Mouse (Mus musculus) limb, embryonic 10.5 days (tissue): Measurements from ENCODE around the gene Cdhr2. TPM values are rescaled to one million over a fixed set of nuclear protein-coding genes. Genes with fewer than 3 reads are reported as not detected.

ENCODE experiments used
- polyA plus RNA-seq: library from polyadenylated mRNA; unstranded; fragments of >200 nt; fragmentation: Nextera tagmentation; extraction: Ambion mirVana; gene quantifications from 2 replicates; pipeline ENCODE4 v1.2.1, GENCODE M21; 2016

The Cdhr2 gene
- polyA plus RNA-seq, 1 experiment from 2014 or later, result not detected

Other genes starting within 250 kb of the Cdhr2 start
- gene Thoc3, start 232.6 kb upstream of the Cdhr2 start, polyA plus RNA-seq, result 189 and 192 TPM in 2 replicates
- gene Simc1, start 197.7 kb upstream of the Cdhr2 start, polyA plus RNA-seq, result 20.6 and 21.1 TPM in 2 replicates
- gene 4833439L19Rik, start 136.0 kb upstream of the Cdhr2 start, polyA plus RNA-seq, result 198 TPM in 2 replicates
- gene Arl10, start 126.4 kb upstream of the Cdhr2 start, polyA plus RNA-seq, result 28.8 and 31.5 TPM in 2 replicates
- 112 and 143 TPM in 2 replicates for gene Nop16, start 111.4 kb upstream of the Cdhr2 start, polyA plus RNA-seq
- gene Higd2a, start 111.3 kb upstream of the Cdhr2 start, polyA plus RNA-seq, result 143 and 148 TPM in 2 replicates
- gene Cltb, start 90.1 kb upstream of the Cdhr2 start, polyA plus RNA-seq, result 8.5 and 12.3 TPM in 2 replicates
- gene Faf2, start 79.7 kb upstream of the Cdhr2 start, polyA plus RNA-seq, result 75.7 and 87.7 TPM in 2 replicates
- 104 and 135 TPM in 2 replicates for gene Rnf44, start 7.6 kb upstream of the Cdhr2 start, polyA plus RNA-seq
- 0.24 and 0.54 TPM in 2 replicates for gene Gprin1, start 48.4 kb downstream of the Cdhr2 start, polyA plus RNA-seq
- gene Sncb, start 65.1 kb downstream of the Cdhr2 start, polyA plus RNA-seq, result not detected in 2 replicates
- gene Eif4e1b, start 82.5 kb downstream of the Cdhr2 start, polyA plus RNA-seq, result not detected in 2 replicates
- gene Tspan17, start 87.9 kb downstream of the Cdhr2 start, polyA plus RNA-seq, result 2.0 and 3.3 TPM in 2 replicates
- gene Unc5a, start 247.9 kb downstream of the Cdhr2 start, polyA plus RNA-seq, result 1.3 and 1.6 TPM in 2 replicates